In genomic region chr15:37101419-37101818, GRCm38 (mm10) we compare ENCODE assay signal across 12 mouse cellular contexts.
DNase-seq lines count a peak whose midpoint lies in the region; ATAC-seq and TF ChIP-seq lines count a peak whose summit lies in the region.
"Had no signal": no experiment of that assay in that cellular context is flagged by ENCODE, and none has a peak within 500 bp of the region (broad histone marks: within the 10 kb centered on the region; RNA-seq: fewer than 3 reads in every experiment).

No protein-coding gene starts in this region.

- no peak overlapping the region for H3K4me3 ChIP-seq in layer of hippocampus, adult 2 months
- H3K4me3 ChIP-seq: liver, embryonic 15.5 days had no signal

- DNase-seq in cerebellum, adult 9-10 months, result no peak
- no peak for DNase-seq in layer of hippocampus, adult 2 months (ENCODE audit: low spot score in 2 of 2)
- DNase-seq in layer of hippocampus, postnatal 36 days, result no peak
- peak; percentile 21 for DNase-seq in 416B (ENCODE audit: low read depth)
- DNase-seq in brain, embryonic 14.5 days (ENCODE audit: low read depth), result no peak
- DNase-seq in ovary, postnatal 14 days (ENCODE audit: low spot score), result no peak
- DNase-seq in spleen, postnatal 4 days (ENCODE audit: low spot score in 2 of 2), result no peak
- DNase-seq: heart, adult 11 months; thymus, adult 2 months had no signal

- no peak for TF ChIP-seq POLR2A in brain, embryonic 14.5 days (IDR thresholded peaks at IDR 0.05; ENCODE audit: borderline replicate concordance, extremely low read depth, insufficient read depth, insufficient read length, poor library complexity, severe bottlenecking)

- 0 out of 2 replicates have a peak, but pooled peaks have one; percentile 19 for ATAC-seq in cerebellum, adult (ENCODE audit: insufficient number of reproducible peaks, low FRiP score, low TSS enrichment)
- ATAC-seq: inflammation-experienced regulatory T-cells, adult 6 months had no signal

- peak; percentile 63 for TF ChIP-seq CTCF in layer of hippocampus, adult 2 months (conservative IDR thresholded peaks at IDR 0.05)
- peak; percentile 25; the same call in 1 of the 2 replicates for TF ChIP-seq CTCF in brain, embryonic 14.5 days (IDR thresholded peaks at IDR 0.05; ENCODE audit: borderline replicate concordance, extremely low read depth, insufficient read depth, insufficient read length)

- H3K27ac ChIP-seq in layer of hippocampus, adult 2 months, result 0 out of 2 replicates have a peak overlapping the region, but pooled peaks have one; percentile 23
- H3K27ac ChIP-seq: liver, embryonic 15.5 days had no signal
